Mouse (Mus musculus): ENCODE data around the gene Tubb2b. TPM values are rescaled to one million over a fixed set of nuclear protein-coding genes. Genes with fewer than 3 reads are reported as not detected.

The Tubb2b gene
- polyA plus RNA-seq, 1 experiment from 2014 or later = 1.0 TPM

GRCm38 (mm10) chr13:34154931-34155272 lies 24.6 kb upstream of the Tubb2b start:
- Histone ChIP-seq H3K9ac (ENCODE audit: low read depth, low read length) (no peak overlapping the region), H3K36me3 (ENCODE audit: control insufficient read depth, insufficient read depth) (no peaks in the 10 kb centered on the region), H3K4me1 (ENCODE audit: control insufficient read depth, low read depth, low read length) (no peaks in the 10 kb centered on the region; the same call in 1 of the 2 replicates), H3K4me3 (ENCODE audit: low read depth, low read length) (peak overlapping the region; percentile 8; the same call in 1 of the 2 replicates), H3K27ac (ENCODE audit: low read length) (no peak overlapping the region), H3K4me2 (ENCODE audit: low read depth, low read length) (peak overlapping the region; percentile 28; the same call in 1 of the 2 replicates), H3K27me3 (ENCODE audit: control insufficient read depth, insufficient read depth, low read depth, low read length) (peaks cover 7% of the 10 kb centered on the region), H3K9me3 (replicated peaks; ENCODE audit: control insufficient read depth, low read length) (no peaks in the 10 kb centered on the region)
- WGBS (ENCODE audit: insufficient replicate concordance) = 15% methylated on average over 3 of the region's 3 CpGs
- ATAC-seq (ENCODE audit: low read depth) = no peak

- Histone ChIP-seq H3K36me3 (ENCODE audit: control insufficient read depth, insufficient read depth) (no peaks in the 10 kb centered on the region), H3K4me1 (ENCODE audit: control insufficient read depth, low read depth, low read length) (no peaks in the 10 kb centered on the region; the same call in 1 of the 2 replicates), H3K27me3 (ENCODE audit: control insufficient read depth, insufficient read depth, low read depth, low read length) (peaks cover 13% of the 10 kb centered on the region), H3K9me3 (replicated peaks; ENCODE audit: control insufficient read depth, low read length) (no peaks in the 10 kb centered on the region), H3K9ac (ENCODE audit: low read depth, low read length) (no peak overlapping the region), H3K27ac (ENCODE audit: low read length) (no peak overlapping the region), H3K4me3 (ENCODE audit: low read depth, low read length) (peak overlapping the region; percentile 8; the same call in 1 of the 2 replicates), H3K4me2 (ENCODE audit: low read depth, low read length) (peak overlapping the region; percentile 28; the same call in 1 of the 2 replicates)
- 40% methylated on average over 13 of the region's 13 CpGs for WGBS (ENCODE audit: insufficient replicate concordance)
- ATAC-seq (ENCODE audit: low read depth) = 0 out of 2 replicates have a peak, but pooled peaks have one; percentile 27
These were observed 24.1 kb upstream of the Tubb2b start for GRCm38 (mm10) chr13:34154217-34154930.

GRCm38 (mm10) chr13:34153254-34154011 lies 23.2 kb upstream of the Tubb2b start:
- H3K4me1 ChIP-seq (ENCODE audit: control insufficient read depth, low read depth, low read length) = no peaks in the 10 kb centered on the region; the same call in 1 of the 2 replicates
- H3K27me3 ChIP-seq (ENCODE audit: control insufficient read depth, insufficient read depth, low read depth, low read length) = peaks cover 19% of the 10 kb centered on the region
- H3K4me2 ChIP-seq (ENCODE audit: low read depth, low read length) = no peak overlapping the region
- H3K4me3 ChIP-seq (ENCODE audit: low read depth, low read length) = no peak overlapping the region
- ATAC-seq (ENCODE audit: low read depth) = no peak
- WGBS (ENCODE audit: insufficient replicate concordance) = 57% methylated on average over 5 of the region's 5 CpGs
- no peaks in the 10 kb centered on the region for H3K9me3 ChIP-seq (replicated peaks; ENCODE audit: control insufficient read depth, low read length)
- H3K9ac ChIP-seq (ENCODE audit: low read depth, low read length) = no peak overlapping the region
- H3K36me3 ChIP-seq (ENCODE audit: control insufficient read depth, insufficient read depth) = no peaks in the 10 kb centered on the region
- H3K27ac ChIP-seq (ENCODE audit: low read length) = no peak overlapping the region

- no peak overlapping the region for H3K27ac ChIP-seq (ENCODE audit: low read length)
- H3K4me2 ChIP-seq (ENCODE audit: low read depth, low read length) = no peak overlapping the region
- H3K27me3 ChIP-seq (ENCODE audit: control insufficient read depth, insufficient read depth, low read depth, low read length) = peaks cover 19% of the 10 kb centered on the region
- WGBS (ENCODE audit: insufficient replicate concordance) = 54% methylated on average over 7 of the region's 7 CpGs
- no peaks in the 10 kb centered on the region for H3K36me3 ChIP-seq (ENCODE audit: control insufficient read depth, insufficient read depth)
- H3K4me1 ChIP-seq (ENCODE audit: control insufficient read depth, low read depth, low read length) = no peaks in the 10 kb centered on the region; the same call in 1 of the 2 replicates
- no peaks in the 10 kb centered on the region for H3K9me3 ChIP-seq (replicated peaks; ENCODE audit: control insufficient read depth, low read length)
- no peak for ATAC-seq (ENCODE audit: low read depth)
- H3K4me3 ChIP-seq (ENCODE audit: low read depth, low read length) = no peak overlapping the region
- H3K9ac ChIP-seq (ENCODE audit: low read depth, low read length) = no peak overlapping the region
These were observed 22.4 kb upstream of the Tubb2b start for GRCm38 (mm10) chr13:34152695-34153094.

GRCm38 (mm10) chr13:34151425-34151824 lies 21.2 kb upstream of the Tubb2b start:
- H3K4me1 ChIP-seq (ENCODE audit: control insufficient read depth, low read depth, low read length) = no peaks in the 10 kb centered on the region; the same call in 1 of the 2 replicates
- no peaks in the 10 kb centered on the region for H3K36me3 ChIP-seq (ENCODE audit: control insufficient read depth, insufficient read depth)
- H3K9me3 ChIP-seq (replicated peaks; ENCODE audit: control insufficient read depth, low read length) = no peaks in the 10 kb centered on the region
- peaks cover 19% of the 10 kb centered on the region for H3K27me3 ChIP-seq (ENCODE audit: control insufficient read depth, insufficient read depth, low read depth, low read length)
- no peak for ATAC-seq (ENCODE audit: low read depth)
- no peak overlapping the region for H3K9ac ChIP-seq (ENCODE audit: low read depth, low read length)
- H3K4me3 ChIP-seq (ENCODE audit: low read depth, low read length) = no peak overlapping the region
- H3K27ac ChIP-seq (ENCODE audit: low read length) = no peak overlapping the region
- no peak overlapping the region for H3K4me2 ChIP-seq (ENCODE audit: low read depth, low read length)
- WGBS (ENCODE audit: insufficient replicate concordance) = 58% methylated on average over 1 of the region's 1 CpGs

GRCm38 (mm10) chr13:34150271-34151027 lies 20.2 kb upstream of the Tubb2b start:
- Histone ChIP-seq H3K4me3 (ENCODE audit: low read depth, low read length) (no peak overlapping the region), H3K4me1 (ENCODE audit: control insufficient read depth, low read depth, low read length) (no peaks in the 10 kb centered on the region; the same call in 1 of the 2 replicates), H3K27ac (ENCODE audit: low read length) (no peak overlapping the region), H3K4me2 (ENCODE audit: low read depth, low read length) (no peak overlapping the region), H3K36me3 (ENCODE audit: control insufficient read depth, insufficient read depth) (no peaks in the 10 kb centered on the region), H3K9ac (ENCODE audit: low read depth, low read length) (no peak overlapping the region), H3K27me3 (ENCODE audit: control insufficient read depth, insufficient read depth, low read depth, low read length) (peaks cover 19% of the 10 kb centered on the region), H3K9me3 (replicated peaks; ENCODE audit: control insufficient read depth, low read length) (no peaks in the 10 kb centered on the region)
- 20% methylated on average over 19 of the region's 19 CpGs for WGBS (ENCODE audit: insufficient replicate concordance)
- no peak for ATAC-seq (ENCODE audit: low read depth)

GRCm38 (mm10) chr13:34149463-34150176 lies 19.4 kb upstream of the Tubb2b start:
- Histone ChIP-seq H3K9ac (ENCODE audit: low read depth, low read length) (no peak overlapping the region), H3K27me3 (ENCODE audit: control insufficient read depth, insufficient read depth, low read depth, low read length) (peaks cover 19% of the 10 kb centered on the region), H3K4me1 (ENCODE audit: control insufficient read depth, low read depth, low read length) (no peaks in the 10 kb centered on the region; the same call in 1 of the 2 replicates), H3K9me3 (replicated peaks; ENCODE audit: control insufficient read depth, low read length) (no peaks in the 10 kb centered on the region), H3K27ac (ENCODE audit: low read length) (no peak overlapping the region), H3K4me3 (ENCODE audit: low read depth, low read length) (no peak overlapping the region), H3K36me3 (ENCODE audit: control insufficient read depth, insufficient read depth) (no peaks in the 10 kb centered on the region), H3K4me2 (ENCODE audit: low read depth, low read length) (peak overlapping the region; percentile 56; the same call in 1 of the 2 replicates)
- no peak for ATAC-seq (ENCODE audit: low read depth)
- WGBS (ENCODE audit: insufficient replicate concordance) = 50% methylated on average over 5 of the region's 5 CpGs

GRCm38 (mm10) chr13:34148767-34149392 lies 18.6 kb upstream of the Tubb2b start:
- peaks cover 19% of the 10 kb centered on the region for H3K27me3 ChIP-seq (ENCODE audit: control insufficient read depth, insufficient read depth, low read depth, low read length)
- peak overlapping the region; percentile 56 for H3K4me2 ChIP-seq (ENCODE audit: low read depth, low read length)
- no peaks in the 10 kb centered on the region; the same call in 1 of the 2 replicates for H3K4me1 ChIP-seq (ENCODE audit: control insufficient read depth, low read depth, low read length)
- no peaks in the 10 kb centered on the region for H3K9me3 ChIP-seq (replicated peaks; ENCODE audit: control insufficient read depth, low read length)
- H3K27ac ChIP-seq (ENCODE audit: low read length) = no peak overlapping the region
- ATAC-seq (ENCODE audit: low read depth) = no peak
- H3K36me3 ChIP-seq (ENCODE audit: control insufficient read depth, insufficient read depth) = no peaks in the 10 kb centered on the region
- WGBS (ENCODE audit: insufficient replicate concordance) = 7% methylated on average over 23 of the region's 23 CpGs
- no peak overlapping the region for H3K9ac ChIP-seq (ENCODE audit: low read depth, low read length)
- peak overlapping the region; percentile 39 for H3K4me3 ChIP-seq (ENCODE audit: low read depth, low read length)

Measured in liver, embryonic 16.5 days (tissue).